Mouse (Mus musculus) hindbrain, postnatal 0 days (tissue): ENCODE results near the gene Trim67. TPM values are rescaled to one million over a fixed set of nuclear protein-coding genes. Genes with fewer than 3 reads are reported as not detected.

ENCODE experiments used
- ATAC-seq: fragments of 200-750 bp; cut with Nextera tagmentation; 2 replicates; pipeline ENCODE4 v1.8.0; 2017; ENCODE audit warnings: mild to moderate bottlenecking, moderate TSS enrichment, moderate library complexity
- DNase-seq: peaks from one replicate; pipeline ENCODE4 v3.0.0-alpha.2; 2015; ENCODE audit warnings: low spot score
- H3K27ac ChIP-seq: fragments of 300-500 bp; sonication (generic); 2 replicates; pipeline ENCODE4 v1.5.1; 2014; ENCODE audit warnings: mild to moderate bottlenecking
- H3K27me3 ChIP-seq: fragments of 300-500 bp; sonication (generic); 2 replicates; pipeline ENCODE4 v1.6.1; 2014; ENCODE audit warnings: low read length, mixed read lengths; ENCODE audit not compliant: insufficient read depth
- H3K36me3 ChIP-seq: fragments of 300-500 bp; sonication (generic); 2 replicates; pipeline ENCODE4 v1.6.1; 2014; ENCODE audit warnings: low read length, mixed read lengths; ENCODE audit not compliant: insufficient read depth
- H3K4me1 ChIP-seq: fragments of 300-500 bp; sonication (generic); 2 replicates; pipeline ENCODE4 v1.6.1; 2014; ENCODE audit warnings: antibody characterized with exemption, low read length, mixed read lengths; ENCODE audit not compliant: insufficient read depth
- H3K4me2 ChIP-seq: fragments of 300-500 bp; sonication (generic); 2 replicates; pipeline ENCODE4 v1.6.1; 2014; ENCODE audit warnings: low read depth, mild to moderate bottlenecking, low read length, moderate library complexity, mixed read lengths
- H3K4me3 ChIP-seq: fragments of 300-500 bp; sonication (generic); 2 replicates; pipeline ENCODE4 v1.5.1; 2014; ENCODE audit warnings: low read length
- H3K9ac ChIP-seq: fragments of 300-500 bp; sonication (generic); replicated peaks from 2 replicates; pipeline ENCODE4 v1.6.1; 2014; ENCODE audit warnings: mild to moderate bottlenecking, low read length, moderate library complexity, mixed read lengths
- H3K9me3 ChIP-seq: fragments of 300-500 bp; sonication (generic); 2 replicates; pipeline ENCODE4 v1.6.1; 2016; ENCODE audit warnings: low read length, mixed read lengths
- CTCF ChIP-seq: IDR thresholded peaks from 2 replicates; pipeline ENCODE4 v1.5.1; 2016; ENCODE audit warnings: antibody characterized with exemption, control low read depth, low read depth
- WGBS: fragments of 180-500 bp; shearing (Covaris S2); extraction: QIAGEN DNeasy Blood & Tissue Kit; methylation state at CpG from one replicate; pipeline ENCODE4 v1.1.7; 2014; 5-methylcytosine and 5-hydroxymethylcytosine counted together
- polyA plus RNA-seq: library from polyadenylated mRNA; unstranded; fragments of >200 nt; fragmentation: Nextera tagmentation; extraction: Ambion mirVana; gene quantifications from 2 replicates; pipeline ENCODE4 v1.2.1, GENCODE M21; 2015
- total RNA-seq: library from RNA; depleted of rRNA; stranded (reverse); fragments of >200 nt; gene quantifications from 2 replicates; pipeline ENCODE4 v1.2.3, GENCODE M21; 2014

Gene Trim67
- total and polyA plus RNA-seq, 2 experiments from 2014 or later = 19.5 to 75.3 TPM

GRCm38 (mm10) chr8:124827387-124827786 lies 34.5 kb downstream of the Trim67 start:
- DNase-seq = peak; percentile 77
- H3K4me3 ChIP-seq = no peak overlapping the region
- 2% methylated on average over 5 of the region's 5 CpGs for WGBS
- no peak overlapping the region for H3K9ac ChIP-seq
- ATAC-seq = peak; percentile 24
- no peaks in the 10 kb centered on the region for H3K4me1 ChIP-seq
- no peak overlapping the region for H3K27ac ChIP-seq
- TF ChIP-seq CTCF = peak; percentile 90
- no peaks in the 10 kb centered on the region for H3K9me3 ChIP-seq
- H3K27me3 ChIP-seq = no peaks in the 10 kb centered on the region
- H3K36me3 ChIP-seq = peaks cover 13% of the 10 kb centered on the region; the same call in 1 of the 2 replicates
- no peak overlapping the region for H3K4me2 ChIP-seq

GRCm38 (mm10) chr8:124828561-124829240 lies 35.8 kb downstream of the Trim67 start:
- Histone ChIP-seq H3K27ac (no peak overlapping the region), H3K4me2 (no peak overlapping the region), H3K4me3 (no peak overlapping the region), H3K9me3 (no peaks in the 10 kb centered on the region), H3K27me3 (no peaks in the 10 kb centered on the region), H3K4me1 (no peaks in the 10 kb centered on the region), H3K36me3 (peaks cover 8% of the 10 kb centered on the region; the same call in 1 of the 2 replicates), H3K9ac (no peak overlapping the region)
- no peak for TF ChIP-seq CTCF
- ATAC-seq = no peak
- 68% methylated on average over 24 of the region's 24 CpGs for WGBS
- no peak for DNase-seq

GRCm38 (mm10) chr8:124830050-124830449 lies 37.2 kb downstream of the Trim67 start:
- H3K4me1 ChIP-seq = no peaks in the 10 kb centered on the region
- H3K4me3 ChIP-seq = no peak overlapping the region
- no peak overlapping the region for H3K27ac ChIP-seq
- WGBS = 77% methylated on average over 13 of the region's 13 CpGs
- no peak for TF ChIP-seq CTCF
- DNase-seq = no peak
- no peak overlapping the region for H3K9ac ChIP-seq
- H3K9me3 ChIP-seq = no peaks in the 10 kb centered on the region
- no peaks in the 10 kb centered on the region for H3K27me3 ChIP-seq
- peaks cover 8% of the 10 kb centered on the region; the same call in 1 of the 2 replicates for H3K36me3 ChIP-seq
- H3K4me2 ChIP-seq = no peak overlapping the region
- no peak for ATAC-seq

- Histone ChIP-seq H3K9ac (no peak overlapping the region), H3K9me3 (no peaks in the 10 kb centered on the region), H3K4me2 (no peak overlapping the region), H3K36me3 (peaks cover 8% of the 10 kb centered on the region; the same call in 1 of the 2 replicates), H3K4me3 (no peak overlapping the region), H3K27ac (no peak overlapping the region), H3K27me3 (no peaks in the 10 kb centered on the region), H3K4me1 (no peaks in the 10 kb centered on the region)
- DNase-seq = no peak
- WGBS = 82% methylated on average over 6 of the region's 6 CpGs
- TF ChIP-seq CTCF = no peak
- ATAC-seq = no peak
Measured at GRCm38 (mm10) chr8:124831531-124831930, 38.6 kb downstream of the Trim67 start.

GRCm38 (mm10) chr8:124831941-124832340 lies 39.0 kb downstream of the Trim67 start:
- DNase-seq (no peak), ATAC-seq (no peak)
- no peak overlapping the region for H3K4me3 ChIP-seq
- peaks cover 8% of the 10 kb centered on the region; the same call in 1 of the 2 replicates for H3K36me3 ChIP-seq
- no peak overlapping the region for H3K9ac ChIP-seq
- WGBS = 88% methylated on average over 6 of the region's 6 CpGs
- no peak overlapping the region for H3K27ac ChIP-seq
- H3K4me1 ChIP-seq = no peaks in the 10 kb centered on the region
- no peaks in the 10 kb centered on the region for H3K27me3 ChIP-seq
- no peak overlapping the region for H3K4me2 ChIP-seq
- no peak for TF ChIP-seq CTCF
- no peaks in the 10 kb centered on the region for H3K9me3 ChIP-seq

GRCm38 (mm10) chr8:124833430-124834205 lies 40.7 kb downstream of the Trim67 start:
- Histone ChIP-seq H3K4me3 (no peak overlapping the region), H3K36me3 (peaks cover 8% of the 10 kb centered on the region; the same call in 1 of the 2 replicates), H3K4me1 (no peaks in the 10 kb centered on the region), H3K4me2 (peak overlapping the region; percentile 21; the same call in 1 of the 2 replicates), H3K9me3 (no peaks in the 10 kb centered on the region), H3K27ac (no peak overlapping the region), H3K9ac (no peak overlapping the region), H3K27me3 (no peaks in the 10 kb centered on the region)
- 45% methylated on average over 15 of the region's 15 CpGs for WGBS
- ATAC-seq = no peak
- TF ChIP-seq CTCF = no peak
- no peak for DNase-seq
